Mouse (Mus musculus): Measurements from ENCODE around the gene Dhrs7b. TPM values are rescaled to one million over a fixed set of nuclear protein-coding genes. Genes with fewer than 3 reads are reported as not detected.
"Not testable (repeated sequence)": the region's sequence is repeated elsewhere in the genome, so short reads cannot be mapped to it uniquely, and the experiment has no call there.

The Dhrs7b gene
- 10 to 100 TPM; 26.6 to 31.6 TPM for total RNA-seq (2021)
- long read RNA-seq, experiment 1, transcript Dhrs7b-201 (7 exons, 1,553 nt) = major isoform, 18 of 28 reads
- long read RNA-seq, experiment 1, partial matches to known transcripts = 1 of 28 reads
- long read RNA-seq, experiment 1, other reads (novel, unspliced or antisense) = 9 of 28 reads
- long read RNA-seq, experiment 2, transcript Dhrs7b-201 (7 exons, 1,553 nt) = major isoform, 18 of 30 reads
- long read RNA-seq, experiment 2, partial matches to known transcripts = 2 of 30 reads
- long read RNA-seq, experiment 2, other reads (novel, unspliced or antisense) = 10 of 30 reads

GRCm38 (mm10) chr11:60830433-60831052, at the start of gene Dhrs7b:
Gene Dhrs7b (plus strand): TSS chr11:60830631.
- peak; percentile 85 to 91 for DNase-seq (ENCODE audit: low spot score in 2 of 2)

GRCm38 (mm10) chr11:60784179-60784922, 46.1 kb upstream of the Dhrs7b start:
- no peak for DNase-seq (ENCODE audit: low spot score in 2 of 2)

- DNase-seq (ENCODE audit: low spot score in 2 of 2) = no peak
Measured at GRCm38 (mm10) chr11:60787595-60787994, 42.8 kb upstream of the Dhrs7b start.

- no peak for DNase-seq (ENCODE audit: low spot score in 2 of 2)
Measured at GRCm38 (mm10) chr11:60790472-60790871, 40.0 kb upstream of the Dhrs7b start.

- no peak for DNase-seq (ENCODE audit: low spot score in 2 of 2)
Measured at GRCm38 (mm10) chr11:60796342-60796741, 34.1 kb upstream of the Dhrs7b start.

GRCm38 (mm10) chr11:60799977-60800376, 30.5 kb upstream of the Dhrs7b start:
- DNase-seq (ENCODE audit: low spot score in 2 of 2) = no peak

- DNase-seq (ENCODE audit: low spot score in 2 of 2) = no peak
Measured at GRCm38 (mm10) chr11:60800892-60801291, 29.5 kb upstream of the Dhrs7b start.

- DNase-seq (ENCODE audit: low spot score in 2 of 2) = peak; percentile 21 to 38
Measured at GRCm38 (mm10) chr11:60808286-60809070, 22.0 kb upstream of the Dhrs7b start.

GRCm38 (mm10) chr11:60809546-60809945, 20.9 kb upstream of the Dhrs7b start:
- DNase-seq (ENCODE audit: low spot score in 2 of 2) = no peak

- DNase-seq (ENCODE audit: low spot score in 2 of 2) = no peak
Measured at GRCm38 (mm10) chr11:60810046-60810965, 20.1 kb upstream of the Dhrs7b start.

GRCm38 (mm10) chr11:60811054-60811460, 19.4 kb upstream of the Dhrs7b start:
- peak; percentile 88 to 91 for DNase-seq (ENCODE audit: low spot score in 2 of 2)

- DNase-seq (ENCODE audit: low spot score in 2 of 2) = not testable (repeated sequence)
Measured at GRCm38 (mm10) chr11:60811618-60812017, 18.8 kb upstream of the Dhrs7b start, which contains the start of gene Shmt1. Gene Shmt1 (minus strand): TSS chr11:60811718.

- no peak for DNase-seq (ENCODE audit: low spot score in 2 of 2)
Measured at GRCm38 (mm10) chr11:60816398-60816797, 14.0 kb upstream of the Dhrs7b start.

GRCm38 (mm10) chr11:60823771-60824170, 6.7 kb upstream of the Dhrs7b start:
- no peak for DNase-seq (ENCODE audit: low spot score in 2 of 2)

GRCm38 (mm10) chr11:60825191-60825590, 5.2 kb upstream of the Dhrs7b start:
- DNase-seq (ENCODE audit: low spot score in 2 of 2) = no peak

GRCm38 (mm10) chr11:60826700-60827099, 3.7 kb upstream of the Dhrs7b start:
- no peak for DNase-seq (ENCODE audit: low spot score in 2 of 2)

- no peak for DNase-seq (ENCODE audit: low spot score in 2 of 2)
Measured at GRCm38 (mm10) chr11:60827241-60827945, 3.0 kb upstream of the Dhrs7b start.

- DNase-seq (ENCODE audit: low spot score in 2 of 2) = no peak
Measured at GRCm38 (mm10) chr11:60828903-60829302, 1.5 kb upstream of the Dhrs7b start.

- DNase-seq (ENCODE audit: low spot score in 2 of 2) = no peak
Measured at GRCm38 (mm10) chr11:60836897-60837296, 6.5 kb downstream of the Dhrs7b start.
